Mouse (Mus musculus) c-Kit-negative CD71-positive TER-119-positive erythroid progenitor cells, embryonic 14.5 days (primary cell): ENCODE data around the gene I830077J02Rik.

Experiments
- DNase-seq: peaks from one replicate; pipeline ENCODE4 v3.0.0-alpha.2; 2013; ENCODE audit warnings: low read depth, low spot score

The I830077J02Rik gene

DNA sequence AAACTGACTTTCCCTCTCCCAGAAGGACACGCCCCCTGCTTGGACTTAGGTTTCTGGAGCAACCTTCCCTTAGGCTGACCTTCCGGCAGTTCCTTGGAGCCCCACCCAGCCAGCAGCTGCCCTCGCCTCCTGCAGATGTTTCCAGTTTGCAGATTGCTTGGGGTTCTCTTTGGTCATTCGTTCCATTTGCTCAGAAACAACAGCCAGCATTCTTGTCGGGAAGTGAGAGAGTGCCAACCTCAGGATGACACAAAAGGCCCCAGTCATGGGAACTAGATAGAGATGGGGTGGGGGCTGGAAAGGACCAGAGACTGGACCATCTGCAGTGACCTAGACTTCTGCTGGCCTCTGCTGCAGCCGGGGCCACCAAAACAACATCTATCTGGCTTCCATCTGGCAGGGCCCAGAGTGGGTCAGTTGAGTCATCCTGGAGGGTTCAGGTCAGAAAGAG is 38.5 kb downstream of the I830077J02Rik start:
- DNase-seq = no peak

DNA sequence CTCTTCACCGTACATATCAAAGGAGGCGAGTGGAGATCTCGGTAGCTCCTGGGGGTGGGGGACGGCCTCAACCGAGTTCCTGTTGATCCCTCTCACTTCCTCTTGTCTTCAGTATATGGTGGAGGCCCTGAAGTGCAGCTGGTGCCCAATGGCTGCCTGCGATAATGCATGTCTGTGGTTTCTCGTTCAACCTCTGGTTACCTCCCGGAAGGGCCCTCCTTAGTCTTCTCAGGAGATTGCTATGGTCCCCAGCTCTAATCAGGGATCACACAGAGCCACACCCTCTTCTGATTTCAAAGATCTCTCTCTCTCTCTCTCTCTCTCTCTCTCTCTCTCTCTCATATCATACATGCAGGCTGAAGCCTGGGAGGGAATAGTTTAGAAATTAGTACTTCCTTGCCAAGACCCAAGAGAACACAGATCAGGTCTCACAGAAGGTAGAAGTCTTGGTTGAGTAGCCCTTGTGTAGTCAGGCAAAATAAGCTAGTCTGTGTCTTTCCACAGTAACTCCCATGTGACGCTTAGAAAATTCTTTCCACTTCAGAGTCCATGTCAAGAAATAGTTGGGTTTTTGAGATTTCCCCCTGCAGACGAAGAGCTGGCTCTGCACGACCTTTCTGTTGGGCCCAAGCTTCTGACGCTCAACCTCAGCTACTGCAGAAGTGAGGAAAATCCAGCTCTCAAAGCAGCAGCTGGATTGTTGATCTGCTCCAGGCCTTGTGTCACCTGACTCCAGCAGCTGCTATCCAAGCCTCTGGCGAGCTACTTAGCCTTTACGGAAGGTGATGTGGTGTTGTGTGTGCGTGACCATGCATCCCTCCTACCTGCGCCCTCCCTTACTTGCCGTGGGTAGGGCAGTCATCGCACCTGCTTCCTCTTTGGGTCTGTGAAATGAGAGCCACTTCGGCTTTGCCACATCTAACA is 39.6 kb downstream of the I830077J02Rik start:
- DNase-seq = no peak

DNA sequence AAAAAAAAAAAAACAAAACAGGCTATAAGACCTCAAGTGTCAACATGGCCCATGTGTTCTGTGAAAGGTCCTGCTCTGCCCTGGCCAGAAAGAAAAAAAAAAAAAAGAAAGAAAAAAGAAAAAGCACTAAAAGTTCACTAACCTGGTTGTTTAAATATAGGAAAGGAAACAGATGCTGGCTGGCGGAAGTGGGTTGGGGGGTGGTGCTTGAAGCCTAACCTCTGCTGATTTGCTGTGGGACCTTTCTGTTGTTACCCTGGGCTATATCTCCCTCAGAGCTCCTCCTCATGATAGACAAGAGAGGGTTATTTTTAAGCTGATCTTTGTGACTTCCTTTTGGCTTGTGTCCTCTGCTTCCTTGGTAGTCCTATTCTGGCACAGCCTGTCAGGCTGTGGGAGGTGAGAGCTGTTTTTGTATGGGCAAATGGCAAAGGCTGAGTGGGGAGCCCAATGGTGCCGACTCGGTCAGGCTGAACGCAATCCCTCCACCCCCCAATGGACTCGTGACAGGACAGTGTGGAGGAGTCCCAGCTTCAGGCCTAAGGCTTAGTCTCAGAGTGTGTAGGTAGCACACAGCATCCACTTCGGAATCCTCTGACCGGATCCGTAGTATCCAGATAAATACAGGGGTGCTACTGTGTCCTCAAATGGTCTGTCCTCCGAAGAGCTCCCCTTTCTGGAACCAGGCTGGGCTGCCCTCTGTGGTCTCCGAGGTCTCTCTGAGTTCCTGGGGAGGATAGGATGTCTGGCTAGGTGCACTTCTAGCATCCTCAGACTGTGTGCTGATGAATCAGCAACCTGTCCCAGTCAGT is 40.5 kb downstream of the I830077J02Rik start:
- no peak for DNase-seq

DNA sequence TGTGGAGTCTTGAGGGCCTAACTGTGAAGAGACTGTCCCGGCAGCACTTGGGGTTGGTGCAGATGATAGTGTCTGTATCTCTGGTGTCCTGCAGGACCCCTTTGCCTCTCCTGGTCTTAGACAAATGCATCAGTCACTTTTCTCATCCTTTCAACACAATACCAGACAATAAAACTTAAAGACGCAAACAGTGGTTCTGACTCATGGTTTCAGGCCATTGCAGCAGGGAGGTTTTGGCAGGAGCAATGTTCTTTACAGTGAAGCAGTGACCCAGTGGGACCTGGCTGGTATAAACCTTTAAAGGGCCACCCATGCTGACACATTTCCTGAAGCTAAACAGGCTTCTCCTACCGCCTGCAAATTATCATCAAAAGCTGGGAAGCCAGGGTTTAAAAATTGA is 41.3 kb downstream of the I830077J02Rik start:
- DNase-seq = no peak

DNA sequence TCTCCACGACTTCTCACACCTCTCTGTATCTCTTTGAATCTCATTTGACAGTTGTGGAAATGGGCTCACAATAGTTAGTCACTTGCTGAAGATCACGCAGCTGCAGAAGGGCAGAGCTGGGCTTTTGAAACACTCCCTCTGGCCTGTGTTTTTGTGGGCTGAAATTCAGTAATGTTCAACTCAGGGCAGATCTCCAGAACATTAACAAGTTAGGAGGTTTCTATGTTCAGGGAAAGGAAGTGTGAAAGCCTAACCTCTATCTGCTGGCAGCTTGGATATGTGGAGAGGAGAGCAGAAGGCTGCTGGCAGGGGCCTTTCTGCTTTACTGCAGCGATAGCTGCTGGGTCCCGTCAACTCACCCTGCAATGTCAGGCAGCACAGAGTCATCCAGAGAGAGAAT is 42.2 kb downstream of the I830077J02Rik start:
- no peak for DNase-seq

DNA sequence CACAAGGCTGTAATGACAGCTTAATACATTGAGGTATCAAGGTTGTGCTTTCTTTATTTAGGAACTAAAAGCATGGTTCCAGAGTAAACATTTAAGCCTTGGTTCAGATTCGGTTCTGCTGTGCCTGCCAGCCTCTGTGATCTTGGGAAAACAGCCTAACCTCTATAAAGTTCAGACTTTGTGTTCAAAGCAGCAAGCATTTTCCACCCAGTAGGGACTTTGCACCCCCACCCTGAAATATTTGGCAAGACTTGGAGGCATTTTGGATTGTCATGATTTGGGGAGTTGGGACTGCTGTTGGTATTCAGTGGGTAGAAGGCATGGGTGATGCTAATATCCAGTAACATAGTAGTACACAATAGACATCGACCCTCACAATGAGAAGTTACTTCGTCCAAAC is 43.5 kb downstream of the I830077J02Rik start:
- DNase-seq = no peak

DNA sequence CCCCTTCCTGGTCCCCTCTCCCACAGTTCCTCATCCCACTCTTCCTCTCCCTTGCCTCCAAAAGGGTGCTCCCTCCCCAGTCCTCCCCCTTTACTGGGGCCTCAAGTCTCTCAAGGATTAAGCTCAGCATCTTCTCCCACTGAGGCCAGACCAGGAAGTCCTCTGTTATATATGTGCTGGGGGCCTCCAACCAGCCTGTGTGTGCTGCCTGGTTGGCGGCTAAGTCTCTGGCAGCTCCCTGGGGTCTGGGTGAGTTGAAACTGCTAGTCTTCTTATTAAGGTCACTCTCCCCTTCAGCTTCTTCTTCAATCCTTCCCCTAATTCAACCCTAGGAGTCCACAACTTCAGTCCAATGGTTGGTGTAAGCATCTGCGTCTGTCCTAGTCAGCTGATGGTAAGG is 49.4 kb downstream of the I830077J02Rik start:
- no peak for DNase-seq

DNA sequence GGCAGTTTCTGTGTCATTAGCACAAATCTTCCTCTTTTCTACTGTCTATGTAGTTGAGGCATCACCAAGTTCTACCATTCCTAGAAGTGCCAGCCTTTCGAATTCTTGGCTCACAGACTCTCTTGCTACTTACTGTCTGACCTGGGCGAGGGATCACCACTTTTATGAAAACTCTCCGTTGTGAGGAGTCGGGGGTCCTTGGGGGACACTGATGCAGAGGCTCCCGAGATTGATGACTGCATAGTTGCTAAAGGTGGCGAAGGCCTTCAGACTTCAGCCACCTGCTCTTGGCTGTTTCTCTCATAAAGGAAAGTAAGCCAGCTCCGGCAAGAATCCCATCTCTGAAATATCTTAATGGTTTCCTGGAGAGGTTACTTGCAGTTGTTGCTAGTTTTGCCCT is 50.4 kb downstream of the I830077J02Rik start:
- no peak for DNase-seq

DNA sequence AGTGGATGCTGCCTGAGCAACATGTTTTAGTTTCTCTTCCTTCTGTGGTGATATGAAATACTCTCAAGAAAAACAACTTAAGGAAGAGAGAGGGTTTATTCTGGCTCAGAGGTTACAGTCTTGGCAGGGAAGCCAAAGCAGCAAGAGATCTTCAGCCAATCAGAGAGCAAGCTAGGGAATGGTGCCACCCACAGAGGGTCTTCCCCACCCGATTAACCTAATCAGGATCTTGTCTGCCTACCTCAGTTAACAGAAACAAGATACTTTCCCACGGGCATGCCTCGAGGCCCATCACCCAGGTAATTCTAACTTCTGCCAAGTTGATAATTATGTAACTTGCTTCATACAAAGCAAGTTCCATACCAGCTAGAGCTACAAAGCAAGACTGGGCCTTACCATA is 52.0 kb downstream of the I830077J02Rik start:
- DNase-seq = no peak

DNA sequence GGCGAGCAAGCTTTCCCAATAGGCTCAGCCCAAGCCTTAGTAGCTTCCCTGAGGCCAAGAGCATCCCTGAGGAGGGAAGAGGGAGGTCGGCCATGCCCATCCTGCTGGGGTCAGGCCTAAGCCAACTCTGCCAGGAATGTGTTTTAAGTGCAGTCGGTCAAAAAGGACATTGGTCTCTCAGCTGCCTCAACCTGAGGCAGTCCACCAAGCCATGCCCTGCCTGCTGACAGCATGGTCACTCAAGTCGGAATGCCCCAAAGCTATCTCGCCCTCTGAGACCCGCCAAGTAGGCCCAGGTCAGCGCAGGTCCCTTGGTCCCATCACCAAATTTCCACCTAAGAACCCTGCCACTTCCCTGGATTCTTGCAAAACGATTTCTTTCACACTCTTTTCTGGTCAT is 53.7 kb downstream of the I830077J02Rik start:
- no peak for DNase-seq

DNA sequence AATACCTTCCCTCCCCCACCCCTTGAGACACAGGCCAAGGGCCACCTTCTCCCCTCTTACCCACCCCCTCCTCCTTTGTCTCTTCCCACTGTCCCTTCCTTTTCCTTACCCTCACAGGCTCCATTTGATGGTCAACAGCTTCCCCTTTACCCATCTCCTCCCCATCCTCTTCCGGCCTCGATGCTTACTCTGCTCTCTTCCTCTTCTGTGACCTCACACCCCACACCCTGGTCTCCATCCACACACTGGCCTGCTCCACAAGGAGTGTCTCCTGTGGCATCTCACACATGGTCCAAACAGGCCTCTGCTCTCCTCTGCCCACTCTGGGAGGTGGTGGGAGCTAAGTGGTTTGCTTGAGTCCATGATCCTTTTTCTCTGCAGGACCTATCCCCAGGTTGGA is 54.5 kb downstream of the I830077J02Rik start:
- DNase-seq = no peak

DNA sequence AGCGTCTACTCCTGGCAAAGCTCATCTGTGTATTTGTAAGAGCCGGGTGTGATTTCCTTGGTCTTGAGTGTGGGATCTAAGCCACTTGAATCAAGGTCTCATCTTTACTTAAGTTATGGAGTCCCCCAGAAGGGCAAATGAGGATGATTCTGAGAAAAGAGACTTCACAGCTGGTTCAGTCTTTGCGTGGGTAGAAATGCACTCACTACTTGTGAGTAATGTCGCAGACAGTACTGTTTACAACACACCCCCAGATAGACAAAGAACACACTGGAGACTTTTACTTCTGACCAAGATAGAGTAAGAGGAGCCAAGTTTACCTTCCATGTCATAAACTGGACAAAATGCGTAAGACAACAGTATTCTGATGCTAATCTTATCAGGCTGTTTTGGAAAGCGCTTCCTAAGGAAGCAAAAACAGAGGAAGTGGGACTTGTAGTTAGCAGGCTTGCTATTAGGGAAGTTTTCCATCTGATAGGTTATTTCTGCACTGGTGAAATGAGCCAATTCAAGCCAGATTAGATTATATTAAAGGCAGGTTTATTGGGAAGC is 55.1 kb downstream of the I830077J02Rik start:
- DNase-seq = no peak

DNA sequence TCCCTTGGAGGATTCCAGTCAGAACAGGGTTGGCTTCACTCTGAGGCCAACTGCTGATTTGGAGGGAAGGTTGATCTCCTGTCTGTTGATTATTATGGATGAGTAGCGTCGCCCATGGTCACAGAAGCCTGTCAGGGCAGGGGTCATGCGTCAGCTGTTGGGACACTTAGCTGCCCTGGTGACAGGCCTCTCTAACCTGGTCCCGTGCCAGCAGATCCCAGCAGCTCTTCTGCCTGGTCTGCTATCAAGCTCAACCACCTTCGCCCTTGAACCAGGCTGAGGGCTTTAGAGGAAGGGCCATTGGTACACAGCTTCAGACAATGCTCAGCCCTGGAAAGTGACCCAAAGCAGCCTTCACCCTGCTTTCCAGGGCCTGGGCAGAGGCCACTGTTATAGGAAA is 56.4 kb downstream of the I830077J02Rik start:
- no peak for DNase-seq
